Mouse (Mus musculus): ENCODE measurements at regions not wholly inside any gene's neighbourhood (a gene's known extent, or its start where the extent isn't known, plus 50 kb on each side); places are given as distances from the start of the nearest gene placed in this dataset.

- in situ Hi-C loops (cut with MboI, MseI) = loop anchor here in 1 of 2 experiments (10.0 kb wide), 1 partner anchor 1451 kb away; no protein-coding TSS in a partner anchor
Measured at GRCm38 (mm10) chrX:128585496-128586105, 849.2 kb upstream of the Cldn34c4 start.

GRCm38 (mm10) chrX:128577402-128577801, 841.0 kb upstream of the Cldn34c4 start:
- in situ Hi-C loops (cut with MboI, MseI) = no loop called here

- in situ Hi-C loops (cut with MboI, MseI) = no loop called here
Measured at GRCm38 (mm10) chrX:128576269-128576871, 840.0 kb upstream of the Cldn34c4 start.
